Mouse (Mus musculus) kidney, adult 18-20 months (tissue): Measurements from ENCODE around the gene Gm21693.
"Not testable (repeated sequence)": the region's sequence is repeated elsewhere in the genome, so short reads cannot be mapped to it uniquely, and the experiment has no call there.

Experiments
- DNase-seq: peaks from one replicate; pipeline ENCODE4 v3.0.0; 2021

The Gm21693 gene

DNA sequence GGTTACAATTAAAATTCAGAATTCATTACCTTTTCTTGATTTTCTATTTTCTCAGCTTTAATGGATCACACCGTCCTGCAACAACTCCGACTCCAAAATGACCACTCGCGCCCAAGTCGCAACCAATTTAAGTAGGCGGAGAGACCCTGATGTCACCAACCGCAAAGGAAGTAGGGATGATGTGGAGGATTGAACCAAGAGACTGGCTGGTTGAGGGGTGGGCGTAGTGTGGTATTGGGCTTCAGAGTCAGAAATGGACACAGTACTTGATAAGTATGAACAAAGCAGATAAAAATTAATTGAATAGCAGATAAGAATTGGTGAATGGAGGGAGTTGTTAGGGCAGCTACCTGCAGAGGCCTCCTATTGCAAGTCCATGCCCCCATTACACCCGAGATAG is at the start of gene Gm21693:
Gene Gm21693 (minus strand): TSS at position 101 of the 400 bp plus-strand sequence.
- not testable (repeated sequence) for DNase-seq

DNA sequence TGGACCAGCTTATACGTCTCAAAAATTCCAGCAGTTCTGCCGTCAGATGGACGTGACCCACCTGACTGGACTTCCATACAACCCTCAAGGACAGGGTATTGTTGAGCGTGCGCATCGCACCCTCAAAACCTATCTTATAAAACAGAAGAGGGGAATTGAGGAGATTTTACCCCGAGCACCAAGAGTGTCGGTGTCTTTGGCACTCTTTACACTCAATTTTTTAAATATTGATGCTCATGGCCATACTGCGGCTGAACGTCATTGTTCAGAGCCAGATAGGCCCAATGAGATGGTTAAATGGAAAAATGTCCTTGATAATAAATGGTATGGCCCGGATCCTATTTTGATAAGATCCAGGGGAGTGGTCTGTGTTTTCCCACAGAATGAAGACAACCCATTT is 4.5 kb downstream of the Gm21693 start:
- not testable (repeated sequence) for DNase-seq

DNA sequence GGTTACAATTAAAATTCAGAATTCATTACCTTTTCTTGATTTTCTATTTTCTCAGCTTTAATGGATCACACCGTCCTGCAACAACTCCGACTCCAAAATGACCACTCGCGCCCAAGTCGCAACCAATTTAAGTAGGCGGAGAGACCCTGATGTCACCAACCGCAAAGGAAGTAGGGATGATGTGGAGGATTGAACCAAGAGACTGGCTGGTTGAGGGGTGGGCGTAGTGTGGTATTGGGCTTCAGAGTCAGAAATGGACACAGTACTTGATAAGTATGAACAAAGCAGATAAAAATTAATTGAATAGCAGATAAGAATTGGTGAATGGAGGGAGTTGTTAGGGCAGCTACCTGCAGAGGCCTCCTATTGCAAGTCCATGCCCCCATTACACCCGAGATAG is 38.8 kb downstream of the Gm21693 start, which contains the start of gene Gm21677:
Gene Gm21677 (minus strand): TSS at position 101 of the 400 bp plus-strand sequence.
- not testable (repeated sequence) for DNase-seq
